Mouse (Mus musculus) ES-E14 (cell line): Measurements from ENCODE around the gene Dab1. TPM values are rescaled to one million over a fixed set of nuclear protein-coding genes. Genes with fewer than 3 reads are reported as not detected.

Source experiments
- DNase-seq: peaks from one replicate; pipeline ENCODE4 v3.0.0-alpha.2; 2013; ENCODE audit warnings: low read depth, low spot score
- H3K27ac ChIP-seq: 2 replicates; pipeline ENCODE4 v1.5.1; 2012; ENCODE audit warnings: low read depth, mild to moderate bottlenecking, low read length, moderate library complexity, mixed read lengths; ENCODE audit not compliant: poor library complexity, insufficient read depth, severe bottlenecking
- H3K36me3 ChIP-seq: 2 replicates; pipeline ENCODE4 v1.6.1; 2012; ENCODE audit warnings: mild to moderate bottlenecking, low read length, moderate library complexity, mixed read lengths; ENCODE audit not compliant: control insufficient read depth, poor library complexity, insufficient read depth, severe bottlenecking
- H3K4me1 ChIP-seq, 2 experiments: fragments of 150-350 bp in 1 of 2; sonication (generic) in 1 of 2; 2 replicates each; pipeline ENCODE4 v1.6.1; 2012; ENCODE audit warnings: low read length in 2 of 2, mild to moderate bottlenecking in 1 of 2, mixed read lengths in 1 of 2; ENCODE audit not compliant: control insufficient read depth in 2 of 2, insufficient read depth in 2 of 2, poor library complexity in 1 of 2
- H3K4me3 ChIP-seq, 2 experiments: fragments of 150-350 bp in 1 of 2; sonication (generic) in 1 of 2; 2 replicates each; pipeline ENCODE4 v1.5.1; 2012; ENCODE audit warnings: low read length in 2 of 2, low read depth in 1 of 2, mild to moderate bottlenecking in 1 of 2, mixed read lengths in 1 of 2; ENCODE audit not compliant: insufficient read depth in 1 of 2, poor library complexity in 1 of 2, severe bottlenecking in 1 of 2
- H3K9ac ChIP-seq: 2 replicates; pipeline ENCODE4 v1.6.1; 2012; ENCODE audit warnings: low read depth, mild to moderate bottlenecking, low read length, mixed read lengths; ENCODE audit not compliant: poor library complexity, insufficient read depth, severe bottlenecking
- H3K9me3 ChIP-seq: fragments of 150-350 bp; sonication (generic); 2 replicates; pipeline ENCODE4 v1.6.1; 2012; ENCODE audit warnings: low read depth, mild to moderate bottlenecking, low read length; ENCODE audit not compliant: control insufficient read depth, insufficient read depth
- CHD2 ChIP-seq: IDR thresholded peaks from 2 replicates; pipeline ENCODE4 v1.6.1; 2014; ENCODE audit warnings: mild to moderate bottlenecking, low read depth, low read length, inconsistent platforms
- HCFC1 ChIP-seq: IDR thresholded peaks from 2 replicates; pipeline ENCODE4 v1.6.1; 2012; ENCODE audit warnings: low read length, inconsistent platforms, borderline replicate concordance; ENCODE audit not compliant: insufficient read depth
- MAFK ChIP-seq: IDR thresholded peaks from 2 replicates; pipeline ENCODE4 v1.6.1; 2014; ENCODE audit warnings: mild to moderate bottlenecking, low read depth, low read length, inconsistent platforms; ENCODE audit not compliant: insufficient read depth
- ZC3H11A ChIP-seq: IDR thresholded peaks from 2 replicates; pipeline ENCODE4 v1.6.1; 2012; ENCODE audit warnings: low read depth, mild to moderate bottlenecking, inconsistent platforms, low read length, borderline replicate concordance
- ZNF384 ChIP-seq: IDR thresholded peaks from 2 replicates; pipeline ENCODE4 v1.6.1; 2012; ENCODE audit warnings: low read depth, low read length, inconsistent platforms
- in situ Hi-C, 2 experiments: fragments of 600-800 bp; cut with MboI; formaldehyde crosslinking; loops; one replicate each; pipeline ENCODE4 v1.15.1; 2025; ENCODE audit warnings: low sequenced_read_pairs in 2 of 2, inconsistent platforms in 1 of 2; ENCODE audit not compliant: unreplicated experiment in 2 of 2
- total RNA-seq: library from RNA; depleted of rRNA; stranded (reverse); fragments of 300-350 nt; gene quantifications from 2 replicates; pipeline ENCODE4 v1.2.3, GENCODE M21; 2012

Gene Dab1
- total RNA-seq, 1 experiment, result 7.9 TPM

DNA sequence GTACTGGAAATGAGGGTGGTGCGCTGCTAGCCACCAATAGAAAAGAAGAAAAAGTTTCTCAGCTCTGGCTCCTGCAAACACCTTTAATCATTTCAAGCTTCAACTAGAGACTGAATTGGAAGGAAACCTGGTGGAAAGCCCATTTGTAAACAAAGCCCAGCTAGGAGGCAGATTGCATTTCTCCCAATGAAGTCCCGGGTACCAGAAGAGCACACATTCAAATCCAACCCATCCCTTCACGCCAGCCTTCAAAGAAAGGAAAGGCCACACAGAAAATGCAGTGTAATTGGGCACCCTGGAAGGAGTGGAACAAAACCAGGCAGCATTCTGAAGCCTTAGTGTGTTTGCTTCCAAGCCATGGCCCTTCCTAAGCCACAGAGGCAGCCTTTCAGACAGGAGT is 776.4 kb downstream of the Dab1 start:
- in situ Hi-C loops, result no loop called here
- Histone ChIP-seq H3K27ac (no peak overlapping the region), H3K4me1 (peaks cover 0 to 2% of the 10 kb centered on the region in 2 experiments; a peak in 1 of 4 replicates), H3K4me3 (no peak overlapping the region), H3K9me3 (no peaks in the 10 kb centered on the region), H3K36me3 (no peaks in the 10 kb centered on the region; the same call in 1 of the 2 replicates), H3K9ac (no peak overlapping the region)
- TF ChIP-seq MAFK (no peak), HCFC1 (no peak), ZC3H11A (no peak), CHD2 (no peak), ZNF384 (no peak)
- DNase-seq, result no peak

DNA sequence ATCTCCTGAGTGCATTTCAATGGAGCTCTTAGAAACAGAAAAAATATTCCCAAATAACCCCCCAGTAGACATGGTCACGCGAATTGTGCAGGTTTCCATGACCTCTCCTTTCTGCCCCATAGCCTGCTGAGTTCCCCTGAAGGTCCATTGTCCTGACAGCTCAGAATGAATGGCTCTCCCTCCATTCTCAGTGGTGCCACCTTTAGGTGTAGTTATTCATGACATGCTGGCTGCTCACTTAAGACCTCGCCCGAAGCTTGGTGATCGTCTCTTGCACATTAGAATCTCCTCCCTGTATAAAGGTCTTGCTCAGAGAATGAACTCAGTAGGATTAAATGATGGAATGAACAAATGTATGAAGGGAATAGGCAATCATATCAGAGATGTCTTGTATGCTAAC is 776.9 kb downstream of the Dab1 start:
- H3K9me3 ChIP-seq, result no peaks in the 10 kb centered on the region
- H3K27ac ChIP-seq, result no peak overlapping the region
- in situ Hi-C loops, result no loop called here
- H3K36me3 ChIP-seq, result no peaks in the 10 kb centered on the region; the same call in 1 of the 2 replicates
- no peak overlapping the region for H3K4me3 ChIP-seq
- peak; percentile 35 for DNase-seq
- no peak overlapping the region for H3K9ac ChIP-seq
- no peak for TF ChIP-seq CHD2
- no peak for TF ChIP-seq ZNF384
- no peak for TF ChIP-seq ZC3H11A
- TF ChIP-seq HCFC1, result no peak
- TF ChIP-seq MAFK, result no peak
- H3K4me1 ChIP-seq, result peaks cover 0 to 2% of the 10 kb centered on the region in 2 experiments; a peak in 1 of 4 replicates

DNA sequence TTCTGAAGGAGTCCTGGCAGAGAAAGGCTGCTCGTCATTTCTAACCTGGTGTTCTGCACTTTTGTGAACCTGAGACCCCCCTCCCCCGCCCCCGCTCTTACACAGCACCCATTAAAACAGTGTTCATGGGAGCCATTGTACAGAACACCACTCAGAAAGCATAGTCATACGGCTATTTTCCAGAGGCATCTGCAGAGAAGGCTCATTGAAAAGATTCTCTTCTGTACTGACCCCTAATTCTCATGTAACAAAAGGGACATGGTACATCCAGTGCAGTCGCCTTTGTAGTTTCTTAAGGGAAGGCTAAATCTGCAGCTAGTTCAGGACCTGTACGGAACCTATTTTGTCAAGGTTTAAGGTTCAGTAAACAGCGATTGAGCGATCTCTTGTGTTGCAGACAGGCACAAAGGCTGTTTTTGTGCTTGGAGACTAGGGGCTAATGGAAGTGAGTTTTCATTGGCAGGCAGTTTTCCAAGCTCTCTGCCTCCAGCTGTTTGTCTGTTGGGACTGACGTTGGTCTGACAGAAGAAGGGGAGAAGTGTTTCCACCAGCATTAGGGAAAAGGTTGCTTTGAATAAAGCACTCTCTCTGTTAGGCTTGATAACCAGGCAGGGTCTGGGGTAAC is 780.1 kb downstream of the Dab1 start:
- TF ChIP-seq CHD2, result no peak
- no peak for TF ChIP-seq ZC3H11A
- no peak for TF ChIP-seq HCFC1
- TF ChIP-seq ZNF384, result no peak
- TF ChIP-seq MAFK, result no peak

DNA sequence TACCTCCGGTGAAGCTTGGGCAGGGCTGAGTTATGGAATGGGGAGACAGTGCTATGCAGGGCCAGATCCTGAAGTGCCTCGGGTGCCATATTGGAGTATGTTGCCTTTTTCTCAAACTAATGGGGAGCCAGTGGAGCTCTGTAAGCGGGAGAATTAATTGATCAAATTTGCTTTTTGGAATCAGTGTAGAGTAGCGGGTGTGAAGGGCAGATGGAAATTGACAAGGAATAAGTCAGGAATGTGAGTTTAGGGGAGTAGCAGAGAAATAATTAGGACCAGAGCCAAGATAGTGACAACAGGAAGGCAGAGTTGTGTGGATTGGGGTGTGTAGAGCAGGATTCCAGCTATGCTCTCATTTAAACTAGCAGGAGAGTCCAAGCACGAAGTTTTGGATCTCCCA is 784.9 kb downstream of the Dab1 start:
- H3K27ac ChIP-seq, result no peak overlapping the region
- H3K9ac ChIP-seq, result no peak overlapping the region
- H3K36me3 ChIP-seq, result no peaks in the 10 kb centered on the region
- no peak for TF ChIP-seq MAFK
- TF ChIP-seq ZC3H11A, result no peak
- TF ChIP-seq ZNF384, result no peak
- TF ChIP-seq HCFC1, result no peak
- TF ChIP-seq CHD2, result no peak
- in situ Hi-C loops, result no loop called here
- H3K4me3 ChIP-seq, result no peak overlapping the region
- no peaks in the 10 kb centered on the region for H3K4me1 ChIP-seq
- no peak for DNase-seq
- H3K9me3 ChIP-seq, result no peaks in the 10 kb centered on the region

More for the DNA sequence above, 780.1 kb downstream of the Dab1 start:
- Histone ChIP-seq H3K9ac (no peak overlapping the region), H3K9me3 (no peaks in the 10 kb centered on the region), H3K27ac (no peak overlapping the region), H3K4me3 (no peak overlapping the region), H3K4me1 (peaks cover 0 to 2% of the 10 kb centered on the region in 2 experiments; a peak in 1 of 4 replicates), H3K36me3 (no peaks in the 10 kb centered on the region)
- no peak for DNase-seq
- in situ Hi-C loops, result no loop called here

DNA sequence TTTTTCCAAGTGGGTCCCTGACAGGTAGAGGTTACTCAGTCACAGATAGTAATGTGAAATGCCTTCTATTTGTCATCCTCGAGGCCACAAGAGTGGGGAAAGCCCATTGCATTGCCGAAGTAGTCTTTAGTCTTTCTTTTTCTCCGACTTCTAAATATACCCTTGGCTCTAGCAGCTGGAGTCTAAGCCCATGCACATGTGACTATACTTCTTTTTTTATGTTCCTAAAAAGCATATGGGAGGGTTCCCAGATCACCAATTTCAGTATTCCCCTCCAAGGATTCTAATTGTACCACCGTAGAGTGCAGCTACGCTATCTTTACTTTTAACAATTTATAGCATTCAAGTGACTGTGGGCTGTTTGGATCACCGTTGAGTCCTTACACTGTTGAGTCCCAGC is 791.8 kb downstream of the Dab1 start:
- H3K27ac ChIP-seq, result no peak overlapping the region
- no peak overlapping the region for H3K9ac ChIP-seq
- H3K36me3 ChIP-seq, result no peaks in the 10 kb centered on the region
- H3K4me1 ChIP-seq, result no peaks in the 10 kb centered on the region
- TF ChIP-seq MAFK, result no peak
- TF ChIP-seq ZC3H11A, result no peak
- no peak for TF ChIP-seq HCFC1
- no peak for TF ChIP-seq ZNF384
- no peak for TF ChIP-seq CHD2
- no peaks in the 10 kb centered on the region for H3K9me3 ChIP-seq
- DNase-seq, result no peak
- no peak overlapping the region for H3K4me3 ChIP-seq
- in situ Hi-C loops, result no loop called here
